Mouse (Mus musculus): Measurements from ENCODE around the gene Gm10670. TPM values are rescaled to one million over a fixed set of nuclear protein-coding genes. Genes with fewer than 3 reads are reported as not detected.
"Not testable (repeated sequence)": the region's sequence is repeated elsewhere in the genome, so short reads cannot be mapped to it uniquely, and the experiment has no call there.

Gene Gm10670
- not detected in 2 replicates for polyA plus RNA-seq (2016; fragmentation: Nextera tagmentation; extraction: Ambion mirVana)

- not testable (repeated sequence) for H3K27ac ChIP-seq; H3K36me3 ChIP-seq; DNase-seq (ENCODE audit: low spot score); H3K4me3 ChIP-seq; H3K27me3 ChIP-seq (ENCODE audit: low read depth, poor library complexity, severe bottlenecking); H3K9me3 ChIP-seq (replicated peaks); H3K4me1 ChIP-seq
- no CpG with 5 or more reads among the region's 5 CpGs for WGBS
These were observed at the start of gene Gm10670 for GRCm38 (mm10) chr7:20474825-20475224. Gene Gm10670, minus strand, starts transcription at chr7:20474925.

GRCm38 (mm10) chr7:20510434-20510833, 35.7 kb upstream of the Gm10670 start, which contains the start of gene Vmn1r103:
Gene Vmn1r103, minus strand, starts transcription at chr7:20510534.
- H3K9me3 ChIP-seq (replicated peaks); H3K4me1 ChIP-seq; H3K36me3 ChIP-seq; DNase-seq (ENCODE audit: low spot score); H3K27ac ChIP-seq; H3K4me3 ChIP-seq; H3K27me3 ChIP-seq (ENCODE audit: low read depth, poor library complexity, severe bottlenecking): not testable (repeated sequence)
- no CpG with 5 or more reads among the region's 3 CpGs for WGBS

- not testable (repeated sequence) for H3K36me3 ChIP-seq; DNase-seq (ENCODE audit: low spot score); H3K4me3 ChIP-seq; H3K4me1 ChIP-seq; H3K9me3 ChIP-seq (replicated peaks); H3K27me3 ChIP-seq (ENCODE audit: low read depth, poor library complexity, severe bottlenecking); H3K27ac ChIP-seq
- no CpG with 5 or more reads among the region's 2 CpGs for WGBS
These were observed 32.2 kb downstream of the Gm10670 start, which contains the start of gene Vmn1r101 for GRCm38 (mm10) chr7:20442493-20442892. Gene Vmn1r101, minus strand, starts transcription at chr7:20442593.

Other genes with a start within 250 kb of the Gm10670 start
- not detected in 2 replicates for gene Gm4498, start 241.1 kb downstream of the Gm10670 start, polyA plus RNA-seq (2016; fragmentation: Nextera tagmentation; extraction: Ambion mirVana)
- gene Gm5890, start 212.1 kb downstream of the Gm10670 start, polyA plus RNA-seq (2016; fragmentation: Nextera tagmentation; extraction: Ambion mirVana) = not detected in 2 replicates
- not detected in 2 replicates for gene Gm4133, start 140.9 kb downstream of the Gm10670 start, polyA plus RNA-seq (2016; fragmentation: Nextera tagmentation; extraction: Ambion mirVana)
- gene Gm5728, start 99.5 kb downstream of the Gm10670 start, polyA plus RNA-seq (2016; fragmentation: Nextera tagmentation; extraction: Ambion mirVana) = not detected in 2 replicates
- not detected in 2 replicates for gene Vmn1r100, start 57.0 kb downstream of the Gm10670 start, polyA plus RNA-seq (2016; fragmentation: Nextera tagmentation; extraction: Ambion mirVana)
- not detected in 2 replicates for gene Vmn1r101, start 32.3 kb downstream of the Gm10670 start, polyA plus RNA-seq (2016; fragmentation: Nextera tagmentation; extraction: Ambion mirVana)
- gene Vmn1r103, start 35.6 kb upstream of the Gm10670 start, polyA plus RNA-seq (2016; fragmentation: Nextera tagmentation; extraction: Ambion mirVana) = not detected in 2 replicates
- gene Vmn1r104, start 58.9 kb upstream of the Gm10670 start, polyA plus RNA-seq (2016; fragmentation: Nextera tagmentation; extraction: Ambion mirVana) = not detected in 2 replicates
- gene Gm5726, start 70.8 kb upstream of the Gm10670 start, polyA plus RNA-seq (2016; fragmentation: Nextera tagmentation; extraction: Ambion mirVana) = not detected in 2 replicates
- gene Gm4141, start 101.3 kb upstream of the Gm10670 start, polyA plus RNA-seq (2016; fragmentation: Nextera tagmentation; extraction: Ambion mirVana) = not detected in 2 replicates
- gene Gm4513, start 124.1 kb upstream of the Gm10670 start, polyA plus RNA-seq (2016; fragmentation: Nextera tagmentation; extraction: Ambion mirVana) = not detected in 2 replicates
- gene Vmn1r107, start 194.0 kb upstream of the Gm10670 start, polyA plus RNA-seq (2016; fragmentation: Nextera tagmentation; extraction: Ambion mirVana) = not detected in 2 replicates
- gene Vmn1r111, start 228.3 kb upstream of the Gm10670 start, polyA plus RNA-seq (2016; fragmentation: Nextera tagmentation; extraction: Ambion mirVana) = not detected in 2 replicates

All from limb, embryonic 10.5 days (tissue).